Mouse (Mus musculus): ENCODE data around the gene Gad1. TPM values are rescaled to one million over a fixed set of nuclear protein-coding genes. Genes with fewer than 3 reads are reported as not detected.
A peak's percentile ranks its signal among the peaks of the same experiment; 100 is the strongest.

Gad1 gene
- total RNA-seq (2014; rRNA removed) (94.7 and 135 TPM in 2 replicates), polyA plus RNA-seq (2015; fragmentation: Nextera tagmentation; extraction: Ambion mirVana) (89.5 and 122 TPM in 2 replicates)

- Histone ChIP-seq H3K4me1 (ENCODE audit: insufficient read depth) (no peaks in the 10 kb centered on the region; the same call in 1 of the 2 replicates), H3K27me3 (ENCODE audit: insufficient read depth, low read length) (no peaks in the 10 kb centered on the region), H3K9me3 (ENCODE audit: low read length) (no peaks in the 10 kb centered on the region), H3K4me2 (ENCODE audit: low read depth) (no peak within 1 kb of the TSS), H3K9ac (no peak within 1 kb of the TSS), H3K4me3 (ENCODE audit: low read depth, low read length) (no peak within 1 kb of the TSS), H3K27ac (ENCODE audit: low read depth, low read length) (no peak within 1 kb of the TSS), H3K36me3 (ENCODE audit: insufficient read depth) (no peaks in the 10 kb centered on the region)
- WGBS, result 59% methylated on average over 4 of the region's 4 CpGs
- DNase-seq (no peak), ATAC-seq (no peak)
- no peak for TF ChIP-seq CTCF (IDR thresholded peaks at IDR 0.05; ENCODE audit: low read depth)
Observed at GRCm38 (mm10) chr2:70552772-70553171, at the start of gene Gad1. TSS of gene Gad1 (plus strand) at chr2:70553072.

- no peaks in the 10 kb centered on the region for H3K36me3 ChIP-seq (ENCODE audit: insufficient read depth)
- H3K4me3 ChIP-seq (ENCODE audit: low read depth, low read length), result no peak overlapping the region
- no peak overlapping the region for H3K9ac ChIP-seq
- H3K27me3 ChIP-seq (ENCODE audit: insufficient read depth, low read length), result no peaks in the 10 kb centered on the region; the same call in 1 of the 2 replicates
- 79% methylated on average over 10 of the region's 10 CpGs for WGBS
- no peak overlapping the region for H3K27ac ChIP-seq (ENCODE audit: low read depth, low read length)
- TF ChIP-seq CTCF (IDR thresholded peaks at IDR 0.05; ENCODE audit: low read depth), result no peak
- no peak overlapping the region for H3K4me2 ChIP-seq (ENCODE audit: low read depth)
- no peaks in the 10 kb centered on the region for H3K9me3 ChIP-seq (ENCODE audit: low read length)
- no peak for DNase-seq
- no peak for ATAC-seq
- no peaks in the 10 kb centered on the region for H3K4me1 ChIP-seq (ENCODE audit: insufficient read depth)
Observed at GRCm38 (mm10) chr2:70503436-70503835, 49.4 kb upstream of the Gad1 start.

GRCm38 (mm10) chr2:70505229-70505628 lies 47.6 kb upstream of the Gad1 start:
- Histone ChIP-seq H3K4me1 (ENCODE audit: insufficient read depth) (peaks cover 3% of the 10 kb centered on the region; the same call in 1 of the 2 replicates), H3K27me3 (ENCODE audit: insufficient read depth, low read length) (no peaks in the 10 kb centered on the region; the same call in 1 of the 2 replicates), H3K36me3 (ENCODE audit: insufficient read depth) (no peaks in the 10 kb centered on the region), H3K4me3 (ENCODE audit: low read depth, low read length) (no peak overlapping the region), H3K4me2 (ENCODE audit: low read depth) (no peak overlapping the region), H3K27ac (ENCODE audit: low read depth, low read length) (no peak overlapping the region), H3K9me3 (ENCODE audit: low read length) (no peaks in the 10 kb centered on the region), H3K9ac (no peak overlapping the region)
- DNase-seq, result no peak
- peak; percentile 34; the same call in 1 of the 2 replicates for TF ChIP-seq CTCF (IDR thresholded peaks at IDR 0.05; ENCODE audit: low read depth)
- ATAC-seq, result no peak
- WGBS, result 53% methylated on average over 1 of the region's 1 CpGs

- DNase-seq (no peak), ATAC-seq (no peak)
- Histone ChIP-seq H3K9ac (no peak overlapping the region), H3K4me2 (ENCODE audit: low read depth) (no peak overlapping the region), H3K4me1 (ENCODE audit: insufficient read depth) (peaks cover 3% of the 10 kb centered on the region; the same call in 1 of the 2 replicates), H3K27me3 (ENCODE audit: insufficient read depth, low read length) (no peaks in the 10 kb centered on the region; the same call in 1 of the 2 replicates), H3K27ac (ENCODE audit: low read depth, low read length) (no peak overlapping the region), H3K36me3 (ENCODE audit: insufficient read depth) (no peaks in the 10 kb centered on the region), H3K9me3 (ENCODE audit: low read length) (no peaks in the 10 kb centered on the region), H3K4me3 (ENCODE audit: low read depth, low read length) (no peak overlapping the region)
- WGBS, result 30% methylated on average over 4 of the region's 4 CpGs
- no peak for TF ChIP-seq CTCF (IDR thresholded peaks at IDR 0.05; ENCODE audit: low read depth)
Observed at GRCm38 (mm10) chr2:70505896-70506295, 47.0 kb upstream of the Gad1 start.

GRCm38 (mm10) chr2:70506372-70506771 lies 46.5 kb upstream of the Gad1 start:
- TF ChIP-seq CTCF (IDR thresholded peaks at IDR 0.05; ENCODE audit: low read depth), result no peak
- Histone ChIP-seq H3K36me3 (ENCODE audit: insufficient read depth) (no peaks in the 10 kb centered on the region), H3K4me1 (ENCODE audit: insufficient read depth) (peaks cover 3% of the 10 kb centered on the region; the same call in 1 of the 2 replicates), H3K4me3 (ENCODE audit: low read depth, low read length) (no peak overlapping the region), H3K4me2 (ENCODE audit: low read depth) (no peak overlapping the region), H3K9me3 (ENCODE audit: low read length) (no peaks in the 10 kb centered on the region), H3K27me3 (ENCODE audit: insufficient read depth, low read length) (no peaks in the 10 kb centered on the region), H3K9ac (no peak overlapping the region), H3K27ac (ENCODE audit: low read depth, low read length) (no peak overlapping the region)
- ATAC-seq (no peak), DNase-seq (no peak)
- WGBS, result 72% methylated on average over 2 of the region's 2 CpGs

GRCm38 (mm10) chr2:70508496-70508895 lies 44.4 kb upstream of the Gad1 start, which contains the start of gene Erich2:
TSS of gene Erich2 (plus strand) at chr2:70508819.
- H3K36me3 ChIP-seq (ENCODE audit: insufficient read depth), result no peaks in the 10 kb centered on the region
- H3K27ac ChIP-seq (ENCODE audit: low read depth, low read length), result no peak within 1 kb of the TSS
- ATAC-seq (no peak), DNase-seq (peak; percentile 51)
- TF ChIP-seq CTCF (IDR thresholded peaks at IDR 0.05; ENCODE audit: low read depth), result no peak
- no peaks in the 10 kb centered on the region for H3K27me3 ChIP-seq (ENCODE audit: insufficient read depth, low read length)
- WGBS, result 10% methylated on average over 10 of the region's 10 CpGs
- no peaks in the 10 kb centered on the region for H3K9me3 ChIP-seq (ENCODE audit: low read length)
- H3K4me3 ChIP-seq (ENCODE audit: low read depth, low read length), result peak within 1 kb of the TSS; percentile 59
- peaks cover 3% of the 10 kb centered on the region; the same call in 1 of the 2 replicates for H3K4me1 ChIP-seq (ENCODE audit: insufficient read depth)
- peak within 1 kb of the TSS; percentile 55 for H3K9ac ChIP-seq
- peak within 1 kb of the TSS; percentile 99 for H3K4me2 ChIP-seq (ENCODE audit: low read depth)

- peak; percentile 76 for DNase-seq
- peak overlapping the region; percentile 55 for H3K9ac ChIP-seq
- no peaks in the 10 kb centered on the region for H3K36me3 ChIP-seq (ENCODE audit: insufficient read depth)
- peaks cover 3% of the 10 kb centered on the region; the same call in 1 of the 2 replicates for H3K4me1 ChIP-seq (ENCODE audit: insufficient read depth)
- 2% methylated on average over 56 of the region's 56 CpGs for WGBS
- H3K9me3 ChIP-seq (ENCODE audit: low read length), result no peaks in the 10 kb centered on the region
- TF ChIP-seq CTCF (IDR thresholded peaks at IDR 0.05; ENCODE audit: low read depth), result peak; percentile 59
- H3K27me3 ChIP-seq (ENCODE audit: insufficient read depth, low read length), result no peaks in the 10 kb centered on the region
- peak; percentile 95 for ATAC-seq
- H3K4me2 ChIP-seq (ENCODE audit: low read depth), result peak overlapping the region; percentile 99
- H3K4me3 ChIP-seq (ENCODE audit: low read depth, low read length), result peak overlapping the region; percentile 59
- no peak overlapping the region for H3K27ac ChIP-seq (ENCODE audit: low read depth, low read length)
Observed at GRCm38 (mm10) chr2:70509021-70509632, 43.7 kb upstream of the Gad1 start.

Data from forebrain, postnatal 0 days (tissue).